Mouse (Mus musculus) midbrain, embryonic 13.5 days (tissue): ENCODE measurements around the gene C3ar1. TPM values are rescaled to one million over a fixed set of nuclear protein-coding genes. Genes with fewer than 3 reads are reported as not detected.

Source experiments
- ATAC-seq: fragments of 200-750 bp; cut with Nextera tagmentation; 2 replicates; pipeline ENCODE4 v1.8.0; 2017; ENCODE audit warnings: mild to moderate bottlenecking, moderate TSS enrichment, moderate library complexity
- H3K27ac ChIP-seq: fragments of 300-500 bp; sonication (generic); 2 replicates; pipeline ENCODE4 v1.5.1; 2015; ENCODE audit warnings: inconsistent platforms, mild to moderate bottlenecking, moderate library complexity
- H3K27me3 ChIP-seq: fragments of 300-500 bp; sonication (generic); 2 replicates; pipeline ENCODE4 v1.6.1; 2015; ENCODE audit warnings: mild to moderate bottlenecking, inconsistent platforms
- H3K36me3 ChIP-seq: fragments of 300-500 bp; sonication (generic); 2 replicates; pipeline ENCODE4 v1.6.1; 2015; ENCODE audit warnings: mild to moderate bottlenecking, inconsistent platforms
- H3K4me1 ChIP-seq: fragments of 300-500 bp; sonication (generic); replicated peaks from 2 replicates; pipeline ENCODE4 v1.6.1; 2015; ENCODE audit warnings: inconsistent platforms
- H3K4me2 ChIP-seq: fragments of 300-500 bp; sonication (generic); replicated peaks from 2 replicates; pipeline ENCODE4 v1.6.1; 2015; ENCODE audit warnings: moderate library complexity, mild to moderate bottlenecking, inconsistent platforms
- H3K4me3 ChIP-seq: fragments of 300-500 bp; sonication (generic); replicated peaks from 2 replicates; pipeline ENCODE4 v1.5.1; 2015; ENCODE audit warnings: mild to moderate bottlenecking, inconsistent platforms
- H3K9ac ChIP-seq: fragments of 300-500 bp; sonication (generic); replicated peaks from 2 replicates; pipeline ENCODE4 v1.6.1; 2015; ENCODE audit warnings: mild to moderate bottlenecking, inconsistent platforms
- H3K9me3 ChIP-seq: fragments of 300-500 bp; sonication (generic); 2 replicates; pipeline ENCODE4 v1.6.1; 2016; ENCODE audit warnings: mild to moderate bottlenecking, inconsistent platforms
- WGBS: fragments of 180-500 bp; shearing (Covaris S2); methylation state at CpG from one replicate; pipeline ENCODE4 v1.1.7; 2015; 5-methylcytosine and 5-hydroxymethylcytosine counted together
- polyA plus RNA-seq: library from polyadenylated mRNA; unstranded; fragments of >200 nt; fragmentation: Nextera tagmentation; extraction: Ambion mirVana; gene quantifications from 2 replicates; pipeline ENCODE4 v1.2.1, GENCODE M21; 2015

The C3ar1 gene
- polyA plus RNA-seq, 1 experiment from 2014 or later, result 1.7 TPM

DNA sequence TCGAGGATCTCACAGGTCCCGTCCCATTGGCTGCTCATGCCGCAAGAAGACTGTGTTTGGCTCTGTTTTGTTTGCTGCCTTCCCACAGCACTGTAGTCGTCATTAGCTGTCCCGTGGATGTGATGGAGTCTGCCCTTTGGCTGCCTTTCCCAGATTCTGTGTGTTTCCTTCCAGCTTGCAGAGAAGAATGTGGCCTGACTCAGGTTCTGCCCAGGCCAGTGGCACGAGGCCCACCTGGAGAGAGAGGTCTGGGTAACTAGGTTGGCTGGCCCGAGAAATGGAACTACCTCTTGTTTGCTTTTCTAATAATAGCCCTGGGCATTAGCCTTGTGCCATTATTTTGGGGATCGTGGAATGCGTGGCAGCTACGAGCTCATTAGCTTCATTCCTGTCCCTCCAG lies 31.9 kb downstream of the C3ar1 start:
- ATAC-seq, result no peak
- 0 out of 2 replicates have a peak, but pooled peaks cover 4% of the 10 kb centered on the region for H3K36me3 ChIP-seq
- H3K9me3 ChIP-seq, result no peaks in the 10 kb centered on the region
- H3K9ac ChIP-seq, result no peak overlapping the region
- H3K27me3 ChIP-seq, result no peaks in the 10 kb centered on the region
- H3K4me2 ChIP-seq, result no peak overlapping the region
- WGBS, result 82% methylated on average over 10 of the region's 10 CpGs
- no peak overlapping the region for H3K4me3 ChIP-seq
- peaks cover 45% of the 10 kb centered on the region for H3K4me1 ChIP-seq
- H3K27ac ChIP-seq, result no peak overlapping the region

DNA sequence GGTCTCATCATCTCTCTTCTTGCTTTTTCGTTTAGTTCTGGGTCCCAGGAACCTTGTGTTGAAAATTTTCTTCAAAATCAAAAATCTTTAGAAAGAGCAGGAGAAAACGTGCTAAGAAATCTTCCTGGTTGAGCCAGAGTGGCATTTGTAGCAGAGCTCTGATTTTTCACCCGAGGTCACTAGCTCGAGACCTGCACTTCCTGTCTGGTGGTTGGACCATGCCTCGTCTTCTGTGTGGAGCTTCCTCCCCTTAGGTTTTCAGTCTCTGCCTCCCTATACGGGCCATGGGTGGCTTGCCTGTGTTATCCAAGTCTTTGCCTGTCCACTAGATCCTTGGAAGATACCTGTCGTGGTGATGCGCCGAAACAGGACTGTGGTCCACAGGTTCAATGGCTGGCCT lies 34.1 kb downstream of the C3ar1 start:
- Histone ChIP-seq H3K9ac (no peak overlapping the region), H3K27ac (no peak overlapping the region), H3K36me3 (no peaks in the 10 kb centered on the region), H3K9me3 (no peaks in the 10 kb centered on the region), H3K4me2 (peak overlapping the region; percentile 88; the same call in 1 of the 2 replicates), H3K4me1 (peaks cover 46% of the 10 kb centered on the region), H3K4me3 (0 out of 2 replicates have a peak overlapping the region, but pooled peaks have one; percentile 93), H3K27me3 (peaks cover 8% of the 10 kb centered on the region; the same call in 1 of the 2 replicates)
- 83% methylated on average over 9 of the region's 9 CpGs for WGBS
- ATAC-seq, result no peak

GRCm38 (mm10) chr6:122820799-122821650 lies 34.9 kb downstream of the C3ar1 start:
- Histone ChIP-seq H3K9me3 (no peaks in the 10 kb centered on the region), H3K9ac (peak overlapping the region; percentile 95), H3K27ac (no peak overlapping the region), H3K4me2 (peak overlapping the region; percentile 88), H3K4me3 (peak overlapping the region; percentile 93), H3K27me3 (peaks cover 8% of the 10 kb centered on the region; the same call in 1 of the 2 replicates), H3K36me3 (no peaks in the 10 kb centered on the region), H3K4me1 (peaks cover 38% of the 10 kb centered on the region)
- ATAC-seq, result no peak; the same call in none of the 2 replicates
- 19% methylated on average over 15 of the region's 15 CpGs for WGBS

DNA sequence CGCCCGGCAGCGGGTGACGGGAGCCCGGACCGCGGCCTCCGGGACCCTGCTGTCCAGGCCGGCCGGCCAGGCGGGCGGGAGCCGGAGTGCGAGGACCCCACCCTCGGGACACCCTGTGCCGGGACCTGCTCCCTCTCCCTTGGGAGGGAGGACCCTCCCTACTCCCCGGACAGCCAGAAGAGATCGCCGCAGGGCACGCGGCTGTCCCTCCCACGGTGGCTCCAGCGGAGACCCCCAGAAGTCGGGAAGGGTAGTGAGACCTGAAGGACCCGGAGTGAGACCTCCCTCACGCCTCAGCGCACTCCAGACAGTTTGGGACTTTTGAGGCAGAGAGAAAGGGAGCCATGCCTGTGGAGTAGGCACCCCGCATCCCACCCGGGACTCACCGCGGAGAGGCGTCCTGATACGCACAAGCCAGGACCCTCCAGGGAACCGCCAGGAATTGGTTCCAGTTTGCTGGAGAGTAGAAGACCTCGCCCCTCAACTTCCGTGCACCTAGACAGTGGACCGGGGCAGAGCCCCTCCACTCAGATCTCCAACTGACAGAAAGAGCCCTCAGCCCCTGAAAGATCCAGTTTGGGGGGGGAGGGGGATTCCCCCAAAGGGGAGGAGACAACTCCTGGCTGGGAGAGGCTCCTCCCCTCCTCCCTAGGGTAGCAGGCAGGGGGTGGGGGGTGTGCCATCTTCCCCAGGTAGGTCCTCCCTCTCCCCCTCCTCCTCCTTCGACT lies 35.7 kb downstream of the C3ar1 start:
- Histone ChIP-seq H3K9me3 (no peaks in the 10 kb centered on the region), H3K4me3 (peak overlapping the region; percentile 93), H3K27me3 (peaks cover 8% of the 10 kb centered on the region; the same call in 1 of the 2 replicates), H3K4me2 (peak overlapping the region; percentile 88), H3K27ac (peak overlapping the region; percentile 64; the same call in 1 of the 2 replicates), H3K9ac (peak overlapping the region; percentile 95), H3K36me3 (no peaks in the 10 kb centered on the region), H3K4me1 (peaks cover 32% of the 10 kb centered on the region)
- under 1% methylated on average over 37 of the region's 38 CpGs for WGBS
- ATAC-seq, result peak; percentile 79

DNA sequence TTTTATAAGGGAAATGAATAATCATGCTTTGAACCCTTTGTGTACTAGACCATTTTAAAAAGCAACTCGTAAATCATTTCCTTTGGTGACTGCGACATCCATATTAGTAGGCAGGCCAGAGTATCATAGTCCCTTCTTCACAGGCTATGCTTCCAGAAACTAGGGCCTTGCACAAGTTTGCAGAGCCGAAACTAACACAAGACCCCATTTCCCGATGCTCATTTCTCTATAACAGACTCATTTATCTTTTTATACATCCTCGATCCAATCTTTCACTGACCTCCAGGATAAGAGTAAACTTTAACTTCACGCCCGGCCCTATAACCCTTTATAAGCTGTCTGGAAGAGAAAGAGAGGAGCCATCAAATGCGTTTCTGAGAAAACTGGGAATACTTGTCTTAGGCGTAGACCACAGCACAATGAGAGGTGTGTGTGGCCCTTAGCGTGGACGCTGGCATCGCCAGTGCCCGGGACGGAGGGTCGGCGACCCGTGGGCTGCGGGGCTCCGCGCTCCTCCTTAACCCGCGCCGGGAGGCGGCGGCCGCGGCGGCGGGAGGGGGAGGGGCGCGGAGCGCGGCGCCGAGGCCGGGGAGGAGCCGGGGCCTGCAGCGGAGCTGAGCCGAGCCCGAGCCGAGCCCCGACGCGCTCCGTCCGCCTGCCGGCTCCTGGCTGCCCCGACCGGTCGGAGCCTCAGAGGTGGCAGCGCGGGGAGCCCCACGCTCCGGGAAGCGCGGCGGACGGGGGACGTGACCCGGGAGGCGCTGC lies 36.5 kb downstream of the C3ar1 start, which contains the start of gene Foxj2:
Gene Foxj2, plus strand, starts transcription at position 609 of the 765 bp plus-strand sequence.
- peak; percentile 85 for ATAC-seq
- peaks cover 32% of the 10 kb centered on the region for H3K4me1 ChIP-seq
- no peaks in the 10 kb centered on the region for H3K9me3 ChIP-seq
- H3K4me3 ChIP-seq, result peak within 1 kb of the TSS; percentile 93
- peak within 1 kb of the TSS; percentile 95 for H3K9ac ChIP-seq
- no peaks in the 10 kb centered on the region for H3K36me3 ChIP-seq
- WGBS, result 2% methylated on average over 40 of the region's 61 CpGs
- peaks cover 8% of the 10 kb centered on the region; the same call in 1 of the 2 replicates for H3K27me3 ChIP-seq
- peak within 1 kb of the TSS; percentile 64; the same call in 1 of the 2 replicates for H3K27ac ChIP-seq
- peak within 1 kb of the TSS; percentile 88 for H3K4me2 ChIP-seq

DNA sequence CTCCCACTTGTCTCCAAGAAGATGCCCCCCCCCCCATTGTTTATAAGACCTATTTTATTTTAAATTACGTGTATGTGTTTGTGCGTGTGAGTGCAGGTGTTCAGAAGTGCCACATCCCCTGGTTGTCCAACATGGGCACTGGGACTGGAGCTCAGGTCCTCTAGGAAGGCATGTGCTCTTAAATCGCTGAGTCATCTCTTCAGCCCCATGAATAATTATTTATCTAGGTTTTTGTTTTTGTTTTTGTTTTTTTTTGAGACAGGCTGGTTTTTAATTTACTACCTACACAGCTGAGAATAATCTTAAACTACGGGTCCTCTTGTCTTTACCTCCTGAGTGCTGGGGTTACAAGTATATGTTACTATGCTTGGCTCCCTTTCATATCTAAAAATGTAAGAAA lies 42.3 kb downstream of the C3ar1 start:
- Histone ChIP-seq H3K4me2 (no peak overlapping the region), H3K9me3 (no peaks in the 10 kb centered on the region), H3K27me3 (peaks cover 8% of the 10 kb centered on the region; the same call in 1 of the 2 replicates), H3K4me1 (peaks cover 10% of the 10 kb centered on the region), H3K27ac (no peak overlapping the region), H3K4me3 (no peak overlapping the region), H3K9ac (no peak overlapping the region), H3K36me3 (no peaks in the 10 kb centered on the region)
- ATAC-seq, result no peak
- 90% methylated on average over 4 of the region's 4 CpGs for WGBS

GRCm38 (mm10) chr6:122812716-122813115 lies 43.2 kb downstream of the C3ar1 start:
- Histone ChIP-seq H3K9ac (no peak overlapping the region), H3K27me3 (peaks cover 8% of the 10 kb centered on the region; the same call in 1 of the 2 replicates), H3K4me2 (no peak overlapping the region), H3K4me1 (peaks cover 10% of the 10 kb centered on the region), H3K27ac (no peak overlapping the region), H3K36me3 (no peaks in the 10 kb centered on the region), H3K9me3 (no peaks in the 10 kb centered on the region), H3K4me3 (no peak overlapping the region)
- 93% methylated on average over 4 of the region's 4 CpGs for WGBS
- ATAC-seq, result no peak

GRCm38 (mm10) chr6:122811771-122812600 lies 44.0 kb downstream of the C3ar1 start:
- no peaks in the 10 kb centered on the region for H3K36me3 ChIP-seq
- H3K27me3 ChIP-seq, result peaks cover 11% of the 10 kb centered on the region; the same call in 1 of the 2 replicates
- H3K4me3 ChIP-seq, result peak overlapping the region; percentile 70
- H3K9ac ChIP-seq, result peak overlapping the region; percentile 44
- peak overlapping the region; percentile 53 for H3K4me2 ChIP-seq
- H3K4me1 ChIP-seq, result peaks cover 10% of the 10 kb centered on the region
- H3K9me3 ChIP-seq, result no peaks in the 10 kb centered on the region
- peak overlapping the region; percentile 97 for H3K27ac ChIP-seq
- peak; percentile 21 for ATAC-seq
- WGBS, result 28% methylated on average over 16 of the region's 16 CpGs

DNA sequence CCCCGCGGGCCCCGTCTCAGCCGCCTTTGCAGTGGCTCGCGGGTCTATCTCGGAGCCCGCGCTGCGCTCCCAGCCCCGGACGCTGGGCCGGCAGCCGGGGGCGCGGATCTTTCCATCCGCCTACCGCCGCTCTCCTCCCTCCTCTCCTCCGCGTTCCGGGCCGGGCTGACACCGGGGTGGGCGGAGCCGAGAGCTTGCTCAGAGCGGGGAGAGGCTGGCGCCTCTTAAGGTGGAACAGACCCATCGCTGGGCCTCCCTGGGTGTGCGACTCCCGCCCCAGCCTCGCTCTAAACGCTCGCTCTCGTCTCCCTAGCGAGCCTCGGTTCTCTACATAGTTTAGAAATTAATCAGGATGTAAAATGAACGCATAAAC lies 44.7 kb downstream of the C3ar1 start:
- peak; percentile 94 for ATAC-seq
- H3K36me3 ChIP-seq, result no peaks in the 10 kb centered on the region
- H3K4me1 ChIP-seq, result peaks cover 10% of the 10 kb centered on the region
- H3K9ac ChIP-seq, result peak overlapping the region; percentile 70
- 1% methylated on average over 34 of the region's 38 CpGs for WGBS
- peak overlapping the region; percentile 97 for H3K27ac ChIP-seq
- no peaks in the 10 kb centered on the region for H3K9me3 ChIP-seq
- peaks cover 11% of the 10 kb centered on the region; the same call in 1 of the 2 replicates for H3K27me3 ChIP-seq
- peak overlapping the region; percentile 53 for H3K4me2 ChIP-seq
- H3K4me3 ChIP-seq, result peak overlapping the region; percentile 70

DNA sequence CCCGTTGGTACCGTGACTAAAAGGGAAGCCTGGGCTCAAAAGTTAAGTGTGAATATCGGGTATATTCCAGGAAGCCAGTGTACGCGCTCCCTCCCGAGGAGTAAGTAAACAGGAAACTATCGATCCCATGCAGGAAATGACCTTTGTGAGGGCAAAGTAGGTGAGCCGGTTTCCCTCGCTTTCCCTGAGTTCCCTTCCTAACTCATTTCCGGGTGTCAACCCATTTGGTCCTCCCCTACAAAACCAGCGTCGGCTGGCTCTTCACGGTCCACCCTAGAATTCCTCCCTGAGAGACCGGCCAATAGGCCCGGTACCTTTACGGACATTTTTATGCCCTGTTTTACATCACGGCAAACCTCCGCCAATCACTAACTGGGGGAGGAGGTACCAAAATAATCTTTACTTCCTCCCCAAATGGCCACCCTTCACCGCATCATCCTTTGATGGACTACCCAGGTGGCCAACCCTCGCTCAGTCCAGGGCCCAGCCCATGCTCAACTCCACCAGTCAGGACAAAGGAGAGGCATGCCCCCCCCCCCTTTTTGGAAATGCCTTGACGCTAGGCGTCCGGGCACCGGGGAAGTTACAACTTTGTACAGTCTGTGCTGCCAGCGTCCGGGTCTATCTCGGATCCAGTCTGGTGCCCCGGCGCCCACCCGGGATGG lies 45.2 kb downstream of the C3ar1 start:
- Histone ChIP-seq H3K27ac (peak overlapping the region; percentile 97), H3K4me1 (peaks cover 10% of the 10 kb centered on the region), H3K9ac (peak overlapping the region; percentile 70), H3K9me3 (no peaks in the 10 kb centered on the region), H3K4me3 (peak overlapping the region; percentile 70), H3K4me2 (peak overlapping the region; percentile 53), H3K36me3 (no peaks in the 10 kb centered on the region), H3K27me3 (peaks cover 11% of the 10 kb centered on the region; the same call in 1 of the 2 replicates)
- WGBS, result under 1% methylated on average over 30 of the region's 30 CpGs
- ATAC-seq, result peak; percentile 100
